Mouse (Mus musculus) cerebellum, adult 9-11 months (tissue): ENCODE measurements around the gene Snupn.

Experiments
- DNase-seq: peaks from one replicate; pipeline ENCODE4 v3.0.0; 2022

Snupn gene

DNA sequence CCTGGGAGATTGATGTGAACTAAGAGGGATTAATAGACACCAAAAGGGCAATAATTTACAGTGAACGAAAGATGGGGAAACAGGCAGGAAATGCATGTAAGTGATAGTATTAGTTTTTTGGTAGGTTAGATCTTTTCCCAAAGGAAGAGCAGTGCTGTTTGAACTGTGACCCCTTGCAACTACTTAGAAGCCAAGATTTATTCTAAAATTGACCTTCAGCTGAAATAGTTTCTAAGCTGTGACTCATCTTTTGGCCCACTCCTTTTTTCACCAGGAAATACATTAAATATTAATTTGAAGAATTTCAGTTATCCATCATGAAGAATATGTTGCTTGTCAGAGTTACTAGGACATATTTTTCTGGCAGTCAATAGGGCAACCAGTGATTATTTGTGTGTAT is 63.1 kb downstream of the Snupn start:
- DNase-seq: no peak

GRCm38 (mm10) chr9:57014766-57015165 is 64.1 kb downstream of the Snupn start:
- DNase-seq: no peak

- no peak for DNase-seq
Measured at GRCm38 (mm10) chr9:57017631-57018030, 67.0 kb downstream of the Snupn start.

DNA sequence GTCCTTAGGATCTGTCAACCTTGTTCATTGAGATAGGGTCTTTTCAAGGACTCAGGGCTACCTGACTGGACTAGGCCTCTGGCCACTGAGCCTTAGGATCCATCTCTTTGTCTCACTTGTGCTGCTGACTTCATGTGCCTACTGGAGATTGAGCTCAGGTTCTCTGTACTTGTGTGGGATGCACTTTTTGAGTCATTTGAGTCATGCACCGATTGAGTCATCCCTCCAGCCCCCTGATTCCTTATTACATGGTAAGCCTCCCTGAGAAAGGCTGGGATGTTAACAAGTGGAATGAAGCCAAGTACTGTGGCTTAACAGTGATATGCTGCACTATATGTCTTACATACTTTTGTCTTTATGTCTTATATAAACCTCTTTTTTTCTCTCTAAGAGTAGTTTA is 81.1 kb downstream of the Snupn start:
- no peak for DNase-seq
